Mouse (Mus musculus): ENCODE results near the gene Sidt2.

Sidt2 gene

GRCm38 (mm10) chr9:45955107-45955963 lies at the start of gene Sidt2:
Sidt2 (minus strand) TSS chr9:45955258.
- DNase-seq (ENCODE audit: low read depth, low spot score) = peak; percentile 87

- no peak for DNase-seq (ENCODE audit: low read depth, low spot score)
These were observed 49.5 kb upstream of the Sidt2 start for GRCm38 (mm10) chr9:46004529-46004928.

- peak; percentile 83 for DNase-seq (ENCODE audit: low read depth, low spot score)
These were observed 48.7 kb upstream of the Sidt2 start for GRCm38 (mm10) chr9:46003729-46004128.

GRCm38 (mm10) chr9:45999009-45999408 lies 44.0 kb upstream of the Sidt2 start:
- no peak for DNase-seq (ENCODE audit: low read depth, low spot score)

- DNase-seq (ENCODE audit: low read depth, low spot score) = no peak
These were observed 30.1 kb upstream of the Sidt2 start for GRCm38 (mm10) chr9:45985229-45985567.

- DNase-seq (ENCODE audit: low read depth, low spot score) = peak; percentile 85
These were observed 29.6 kb upstream of the Sidt2 start for GRCm38 (mm10) chr9:45984409-45985228.

- DNase-seq (ENCODE audit: low read depth, low spot score) = peak; percentile 19
These were observed 28.8 kb upstream of the Sidt2 start for GRCm38 (mm10) chr9:45983676-45984408.

- DNase-seq (ENCODE audit: low read depth, low spot score) = no peak
These were observed 26.3 kb upstream of the Sidt2 start for GRCm38 (mm10) chr9:45981331-45981730.

GRCm38 (mm10) chr9:45980611-45981010 lies 25.6 kb upstream of the Sidt2 start:
- no peak for DNase-seq (ENCODE audit: low read depth, low spot score)

GRCm38 (mm10) chr9:45979778-45980177 lies 24.7 kb upstream of the Sidt2 start:
- DNase-seq (ENCODE audit: low read depth, low spot score) = no peak

- no peak for DNase-seq (ENCODE audit: low read depth, low spot score)
These were observed 21.8 kb upstream of the Sidt2 start for GRCm38 (mm10) chr9:45976884-45977283.

GRCm38 (mm10) chr9:45963577-45963976 lies 8.5 kb upstream of the Sidt2 start:
- DNase-seq (ENCODE audit: low read depth, low spot score) = no peak

GRCm38 (mm10) chr9:45961855-45962254 lies 6.8 kb upstream of the Sidt2 start:
- DNase-seq (ENCODE audit: low read depth, low spot score) = no peak

GRCm38 (mm10) chr9:45959661-45960060 lies 4.6 kb upstream of the Sidt2 start:
- DNase-seq (ENCODE audit: low read depth, low spot score) = no peak

- no peak for DNase-seq (ENCODE audit: low read depth, low spot score)
These were observed 3.8 kb upstream of the Sidt2 start for GRCm38 (mm10) chr9:45958851-45959250.

- DNase-seq (ENCODE audit: low read depth, low spot score) = no peak
These were observed 3.1 kb upstream of the Sidt2 start for GRCm38 (mm10) chr9:45958023-45958670.

GRCm38 (mm10) chr9:45954294-45955106 lies 558 bp downstream of the Sidt2 start:
- DNase-seq (ENCODE audit: low read depth, low spot score) = peak; percentile 38

- no peak for DNase-seq (ENCODE audit: low read depth, low spot score)
These were observed 1.4 kb downstream of the Sidt2 start for GRCm38 (mm10) chr9:45953511-45954293.

- no peak for DNase-seq (ENCODE audit: low read depth, low spot score)
These were observed 2.2 kb downstream of the Sidt2 start for GRCm38 (mm10) chr9:45952890-45953289.

- DNase-seq (ENCODE audit: low read depth, low spot score) = no peak
These were observed 3.0 kb downstream of the Sidt2 start for GRCm38 (mm10) chr9:45952057-45952456.
